Mouse (Mus musculus) intestine, embryonic 15.5 days (tissue): Measurements from ENCODE around the gene Fscn2. TPM values are rescaled to one million over a fixed set of nuclear protein-coding genes. Genes with fewer than 3 reads are reported as not detected.
A peak's percentile ranks its signal among the peaks of the same experiment; 100 is the strongest.
"Not testable (repeated sequence)": the region's sequence is repeated elsewhere in the genome, so short reads cannot be mapped to it uniquely, and the experiment has no call there.

Experiments
- ATAC-seq: fragments of 200-750 bp; cut with Nextera tagmentation; 2 replicates; pipeline ENCODE4 v1.8.0; 2017; ENCODE audit warnings: moderate TSS enrichment, moderate library complexity
- H3K27ac ChIP-seq: fragments of 300-500 bp; sonication (generic); 2 replicates; pipeline ENCODE4 v1.5.1; 2015; ENCODE audit warnings: mild to moderate bottlenecking, inconsistent platforms
- H3K27me3 ChIP-seq: fragments of 300-500 bp; sonication (generic); replicated peaks from 2 replicates; pipeline ENCODE4 v1.6.1; 2015; ENCODE audit warnings: inconsistent platforms
- H3K36me3 ChIP-seq: fragments of 300-500 bp; sonication (generic); 2 replicates; pipeline ENCODE4 v1.6.1; 2015; ENCODE audit warnings: inconsistent platforms
- H3K4me1 ChIP-seq: fragments of 300-500 bp; sonication (generic); replicated peaks from 2 replicates; pipeline ENCODE4 v1.6.1; 2015; ENCODE audit warnings: inconsistent platforms
- H3K4me2 ChIP-seq: fragments of 300-500 bp; sonication (generic); replicated peaks from 2 replicates; pipeline ENCODE4 v1.6.1; 2015; ENCODE audit warnings: mild to moderate bottlenecking, inconsistent platforms
- H3K4me3 ChIP-seq: fragments of 300-500 bp; sonication (generic); replicated peaks from 2 replicates; pipeline ENCODE4 v1.5.1; 2015; ENCODE audit warnings: inconsistent platforms
- H3K9ac ChIP-seq: fragments of 300-500 bp; sonication (generic); 2 replicates; pipeline ENCODE4 v1.6.1; 2015; ENCODE audit warnings: inconsistent platforms
- H3K9me3 ChIP-seq: fragments of 300-500 bp; sonication (generic); 2 replicates; pipeline ENCODE4 v1.6.1; 2016; ENCODE audit warnings: inconsistent platforms
- WGBS: fragments of 180-500 bp; shearing (Covaris S2); methylation state at CpG from one replicate; pipeline ENCODE4 v1.1.7; 2015; 5-methylcytosine and 5-hydroxymethylcytosine counted together
- polyA plus RNA-seq: library from polyadenylated mRNA; unstranded; fragments of >200 nt; fragmentation: Nextera tagmentation; extraction: Ambion mirVana; gene quantifications from 2 replicates; pipeline ENCODE4 v1.2.1, GENCODE M21; 2015

The Fscn2 gene
- polyA plus RNA-seq, 1 experiment from 2014 or later: 0.18 TPM

DNA sequence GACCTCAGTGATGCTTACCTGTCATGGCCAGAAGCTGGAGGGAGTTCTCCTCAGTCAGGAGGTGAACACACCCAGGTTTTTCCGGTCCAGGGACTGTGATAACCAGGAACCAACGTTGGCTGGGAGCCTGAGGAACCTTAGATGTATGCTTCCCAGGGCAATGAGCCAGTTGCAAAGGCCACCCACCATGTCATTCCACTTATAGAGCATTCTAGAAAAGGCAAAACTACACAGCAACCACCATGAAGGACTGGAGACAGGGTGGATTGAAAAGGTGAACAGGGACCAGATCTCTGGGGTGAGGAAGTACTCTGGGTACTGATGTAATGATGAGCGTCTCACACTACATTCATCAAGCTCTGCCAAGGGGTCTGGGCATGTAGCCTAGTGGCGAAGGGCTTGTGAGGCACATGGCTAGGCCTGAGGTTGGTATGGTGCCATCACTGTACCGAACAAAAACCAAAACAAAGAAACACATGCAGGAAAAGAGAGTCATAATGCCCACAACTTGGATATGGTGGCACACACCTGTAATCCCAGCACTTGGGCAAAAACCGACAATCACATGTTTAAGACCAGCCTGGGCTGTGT is 25.8 kb upstream of the Fscn2 start:
- Histone ChIP-seq H3K9me3 (no peaks in the 10 kb centered on the region), H3K27me3 (no peaks in the 10 kb centered on the region), H3K27ac (no peak overlapping the region), H3K9ac (no peak overlapping the region), H3K4me1 (0 out of 2 replicates have a peak, but pooled peaks cover 2% of the 10 kb centered on the region), H3K36me3 (no peaks in the 10 kb centered on the region), H3K4me2 (no peak overlapping the region), H3K4me3 (no peak overlapping the region)
- no peak for ATAC-seq
- 78% methylated on average over 6 of the region's 6 CpGs for WGBS

DNA sequence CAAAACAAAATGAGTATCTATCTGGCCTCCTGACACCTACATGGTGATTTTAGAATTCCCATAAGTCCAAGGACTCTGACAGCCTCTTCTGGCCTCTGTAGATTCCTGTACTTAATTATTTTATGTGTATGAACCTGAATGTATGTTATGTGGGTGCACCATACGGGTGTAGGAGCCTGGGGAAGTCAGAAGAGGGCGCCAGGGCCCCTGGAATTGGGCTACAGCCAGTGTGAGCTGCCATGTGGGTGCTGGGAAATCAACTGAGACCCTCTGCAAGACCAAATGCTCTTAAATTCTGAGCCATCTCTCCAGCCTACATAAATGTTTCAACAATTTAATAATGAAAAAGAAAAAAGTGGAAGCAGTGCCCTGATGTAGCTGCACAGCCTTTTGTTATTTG is 23.9 kb upstream of the Fscn2 start:
- Histone ChIP-seq H3K9me3 (no peaks in the 10 kb centered on the region), H3K4me3 (no peak overlapping the region), H3K4me1 (0 out of 2 replicates have a peak, but pooled peaks cover 2% of the 10 kb centered on the region), H3K9ac (no peak overlapping the region), H3K27ac (no peak overlapping the region), H3K36me3 (no peaks in the 10 kb centered on the region), H3K4me2 (no peak overlapping the region), H3K27me3 (no peaks in the 10 kb centered on the region)
- 31% methylated on average over 2 of the region's 2 CpGs for WGBS
- no peak for ATAC-seq

DNA sequence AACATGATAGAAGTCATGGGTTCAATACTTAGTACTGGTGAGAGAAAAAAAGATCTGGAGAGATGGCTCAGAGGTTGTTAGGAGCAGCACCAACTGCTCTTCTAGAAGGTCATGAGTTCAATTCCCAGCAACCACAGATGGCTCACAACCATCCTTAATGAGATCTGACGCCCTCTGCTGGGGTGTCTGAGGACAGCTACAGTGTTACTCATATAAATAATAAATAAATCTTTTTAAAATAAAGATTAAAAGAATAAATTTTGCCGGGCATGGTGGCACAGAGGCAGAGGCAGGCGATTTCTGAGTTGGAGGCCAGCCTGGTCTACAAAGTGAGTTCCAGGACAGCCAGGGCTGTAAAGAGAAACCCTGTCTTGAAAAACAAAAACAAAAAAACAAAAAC is 22.5 kb upstream of the Fscn2 start:
- H3K27ac ChIP-seq: no peak overlapping the region
- 0 out of 2 replicates have a peak, but pooled peaks cover 2% of the 10 kb centered on the region for H3K4me1 ChIP-seq
- H3K9me3 ChIP-seq: no peaks in the 10 kb centered on the region
- no peak for ATAC-seq
- H3K4me3 ChIP-seq: no peak overlapping the region
- H3K9ac ChIP-seq: no peak overlapping the region
- H3K27me3 ChIP-seq: no peaks in the 10 kb centered on the region
- H3K4me2 ChIP-seq: no peak overlapping the region
- no peaks in the 10 kb centered on the region for H3K36me3 ChIP-seq
- 76% methylated on average over 3 of the region's 3 CpGs for WGBS

DNA sequence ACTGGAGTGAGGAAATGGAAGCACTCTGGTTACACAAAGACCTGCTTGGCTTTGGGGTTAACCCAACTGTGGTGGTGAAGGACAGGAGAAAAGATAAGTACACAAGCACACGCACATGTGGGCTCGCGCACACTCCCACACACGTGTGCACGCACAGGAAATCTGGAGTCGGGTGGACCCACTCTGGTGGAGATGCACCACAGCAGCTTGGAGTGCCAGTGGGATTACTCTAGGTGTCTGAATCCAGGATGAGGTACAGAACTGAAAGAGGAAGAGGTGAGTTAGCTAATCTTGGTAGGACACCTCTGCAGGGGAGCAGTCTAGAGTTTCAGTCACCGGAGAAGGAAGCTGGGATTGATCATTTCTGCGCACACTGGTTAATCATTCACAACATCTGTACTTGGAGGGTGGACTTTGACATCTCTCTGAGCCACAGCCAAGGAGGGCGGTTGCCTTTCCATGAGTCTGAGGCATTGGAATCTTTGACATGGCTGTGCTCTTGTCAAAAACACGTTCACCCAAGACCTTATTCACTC is 21.3 kb upstream of the Fscn2 start:
- Histone ChIP-seq H3K27me3 (no peaks in the 10 kb centered on the region), H3K4me1 (0 out of 2 replicates have a peak, but pooled peaks cover 4% of the 10 kb centered on the region), H3K9me3 (no peaks in the 10 kb centered on the region), H3K36me3 (0 out of 2 replicates have a peak, but pooled peaks cover under 1% of the 10 kb centered on the region), H3K4me3 (no peak overlapping the region), H3K9ac (no peak overlapping the region), H3K27ac (peak overlapping the region; percentile 86), H3K4me2 (peak overlapping the region; percentile 37; the same call in 1 of the 2 replicates)
- peak; percentile 94 for ATAC-seq
- WGBS: 61% methylated on average over 10 of the region's 10 CpGs

DNA sequence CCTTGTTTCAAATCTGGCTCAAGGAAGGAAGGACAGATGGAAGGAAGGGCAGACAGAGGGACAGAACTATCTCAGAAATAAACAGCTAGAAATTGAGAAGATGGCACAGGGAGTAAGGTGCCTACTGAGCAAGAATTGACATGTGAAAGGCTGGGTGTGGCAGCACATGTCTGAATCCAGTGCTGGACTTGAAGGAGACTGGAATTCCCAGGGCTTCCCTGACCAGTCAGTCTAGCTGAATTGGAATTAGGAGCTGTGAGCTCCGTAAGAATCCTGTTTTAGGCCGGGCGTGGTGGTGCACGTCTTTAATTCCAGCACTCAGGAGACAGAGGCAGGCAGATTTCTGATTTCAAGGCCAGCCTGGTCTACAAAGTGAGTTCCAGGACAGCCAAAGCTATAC is 19.7 kb upstream of the Fscn2 start:
- Histone ChIP-seq H3K4me1 (0 out of 2 replicates have a peak, but pooled peaks cover 8% of the 10 kb centered on the region), H3K4me3 (no peak overlapping the region), H3K4me2 (no peak overlapping the region), H3K27me3 (no peaks in the 10 kb centered on the region), H3K9ac (no peak overlapping the region), H3K9me3 (no peaks in the 10 kb centered on the region), H3K27ac (no peak overlapping the region), H3K36me3 (0 out of 2 replicates have a peak, but pooled peaks cover 5% of the 10 kb centered on the region)
- WGBS: 93% methylated on average over 4 of the region's 4 CpGs
- ATAC-seq: no peak

DNA sequence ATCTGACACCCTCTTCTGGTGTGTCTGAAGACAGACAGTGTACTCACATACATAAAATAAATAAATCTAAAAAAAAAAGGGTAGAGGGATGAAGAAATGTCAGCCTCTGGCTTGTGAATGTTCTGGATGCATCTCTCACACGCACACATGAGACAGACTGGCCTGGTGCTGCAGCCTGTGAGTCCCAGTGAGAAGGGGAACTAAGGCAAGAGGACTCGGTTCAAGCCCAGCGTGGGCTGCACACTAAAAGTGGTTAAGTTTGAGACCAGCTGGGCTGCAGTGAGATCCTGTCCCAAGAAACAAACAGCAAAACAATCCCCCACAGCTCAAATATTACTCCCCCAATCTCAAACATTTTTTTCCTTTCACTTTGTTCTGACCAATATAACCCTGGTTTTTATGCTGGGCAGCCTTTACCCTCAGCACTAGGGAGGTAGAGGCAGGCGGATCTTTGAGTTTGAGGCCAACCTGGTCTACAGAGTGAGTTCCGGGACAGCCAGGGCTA is 18.6 kb upstream of the Fscn2 start:
- no peak overlapping the region for H3K9ac ChIP-seq
- H3K9me3 ChIP-seq: no peaks in the 10 kb centered on the region
- 90% methylated on average over 5 of the region's 5 CpGs for WGBS

DNA sequence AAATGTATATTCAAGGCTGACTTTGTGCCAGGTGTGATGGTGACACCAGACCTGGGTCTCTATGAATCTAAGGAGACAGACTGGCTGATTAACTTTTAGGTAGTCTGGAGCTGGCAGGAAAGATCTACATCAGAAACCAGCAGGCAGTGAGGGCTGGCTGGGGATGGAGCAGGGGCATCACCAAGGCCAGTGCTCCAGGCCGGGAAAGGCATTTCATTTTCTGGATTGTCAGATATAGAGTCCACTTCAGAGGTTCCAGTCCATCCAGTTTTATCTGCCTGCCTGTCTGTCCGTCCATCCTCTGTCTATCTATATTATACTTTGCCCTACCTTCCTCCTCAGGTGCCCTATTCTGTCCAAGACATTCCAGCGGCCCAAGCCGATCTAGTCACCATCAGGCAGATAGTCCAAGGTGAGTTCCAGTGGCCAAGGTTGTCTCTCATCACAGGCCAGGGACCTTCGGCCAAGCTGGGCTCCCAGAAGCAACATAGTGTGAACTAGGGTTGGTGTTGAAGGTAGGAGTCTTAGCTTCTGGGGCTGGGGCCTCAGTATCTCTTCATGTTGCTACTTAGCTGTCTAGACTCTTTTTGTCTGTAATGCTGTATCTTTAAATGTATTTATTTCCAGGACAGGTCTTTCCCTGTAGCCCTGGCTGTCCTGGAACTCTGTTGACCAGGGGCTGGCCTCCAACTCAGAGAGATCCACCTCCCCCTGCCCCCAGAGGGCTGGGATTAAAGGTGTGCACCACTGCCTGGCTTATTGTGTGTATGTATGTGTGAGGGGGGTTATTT is 17.6 kb upstream of the Fscn2 start:
- H3K27ac ChIP-seq: peak overlapping the region; percentile 68; the same call in 1 of the 2 replicates
- WGBS: 63% methylated on average over 5 of the region's 5 CpGs
- no peak overlapping the region for H3K4me2 ChIP-seq
- 0 out of 2 replicates have a peak, but pooled peaks cover 5% of the 10 kb centered on the region for H3K36me3 ChIP-seq
- H3K4me3 ChIP-seq: no peak overlapping the region
- H3K27me3 ChIP-seq: no peaks in the 10 kb centered on the region
- H3K9me3 ChIP-seq: no peaks in the 10 kb centered on the region
- no peak for ATAC-seq
- 0 out of 2 replicates have a peak, but pooled peaks cover 8% of the 10 kb centered on the region for H3K4me1 ChIP-seq
- H3K9ac ChIP-seq: no peak overlapping the region

More for the DNA sequence above, 18.6 kb upstream of the Fscn2 start:
- H3K4me1 ChIP-seq: 0 out of 2 replicates have a peak, but pooled peaks cover 8% of the 10 kb centered on the region
- H3K4me3 ChIP-seq: no peak overlapping the region
- no peak for ATAC-seq
- no peak overlapping the region for H3K27ac ChIP-seq
- 0 out of 2 replicates have a peak, but pooled peaks cover 5% of the 10 kb centered on the region for H3K36me3 ChIP-seq
- H3K27me3 ChIP-seq: no peaks in the 10 kb centered on the region
- H3K4me2 ChIP-seq: no peak overlapping the region

DNA sequence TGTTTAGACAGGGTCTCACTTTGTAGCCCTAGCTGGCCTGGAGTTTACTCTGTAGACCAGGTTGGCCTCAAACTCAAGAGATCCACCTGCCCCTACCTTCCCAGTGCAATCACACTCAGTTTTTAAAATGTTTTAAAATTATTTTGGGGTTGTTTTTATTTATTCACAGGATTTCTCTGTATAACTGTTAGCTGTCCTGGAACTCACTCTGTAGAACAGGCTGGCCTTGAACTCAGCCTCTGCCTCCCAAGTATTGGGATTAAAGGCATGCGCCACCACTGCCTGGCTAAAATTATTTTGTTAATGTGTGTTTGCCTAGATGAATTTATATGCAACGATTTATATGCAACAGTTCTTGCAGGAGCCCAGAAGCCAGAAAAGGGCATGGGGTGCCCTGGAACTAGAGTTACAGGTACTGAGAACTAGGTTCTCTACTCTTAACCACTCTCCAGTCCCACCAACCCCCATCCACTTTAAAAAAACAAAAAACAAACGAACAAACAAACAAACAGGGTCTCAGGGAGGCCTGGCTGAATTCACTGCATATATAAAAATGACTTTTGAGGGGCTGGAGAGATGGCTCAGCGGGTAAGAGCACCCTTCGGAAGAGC is 16.9 kb upstream of the Fscn2 start:
- Histone ChIP-seq H3K4me2 (no peak overlapping the region; the same call in 1 of the 2 replicates), H3K4me1 (0 out of 2 replicates have a peak, but pooled peaks cover 8% of the 10 kb centered on the region), H3K9ac (no peak overlapping the region), H3K27ac (peak overlapping the region; percentile 68; the same call in 1 of the 2 replicates), H3K4me3 (no peak overlapping the region), H3K9me3 (no peaks in the 10 kb centered on the region), H3K36me3 (0 out of 2 replicates have a peak, but pooled peaks cover 5% of the 10 kb centered on the region), H3K27me3 (no peaks in the 10 kb centered on the region)
- 46% methylated on average over 5 of the region's 5 CpGs for WGBS
- ATAC-seq: no peak

DNA sequence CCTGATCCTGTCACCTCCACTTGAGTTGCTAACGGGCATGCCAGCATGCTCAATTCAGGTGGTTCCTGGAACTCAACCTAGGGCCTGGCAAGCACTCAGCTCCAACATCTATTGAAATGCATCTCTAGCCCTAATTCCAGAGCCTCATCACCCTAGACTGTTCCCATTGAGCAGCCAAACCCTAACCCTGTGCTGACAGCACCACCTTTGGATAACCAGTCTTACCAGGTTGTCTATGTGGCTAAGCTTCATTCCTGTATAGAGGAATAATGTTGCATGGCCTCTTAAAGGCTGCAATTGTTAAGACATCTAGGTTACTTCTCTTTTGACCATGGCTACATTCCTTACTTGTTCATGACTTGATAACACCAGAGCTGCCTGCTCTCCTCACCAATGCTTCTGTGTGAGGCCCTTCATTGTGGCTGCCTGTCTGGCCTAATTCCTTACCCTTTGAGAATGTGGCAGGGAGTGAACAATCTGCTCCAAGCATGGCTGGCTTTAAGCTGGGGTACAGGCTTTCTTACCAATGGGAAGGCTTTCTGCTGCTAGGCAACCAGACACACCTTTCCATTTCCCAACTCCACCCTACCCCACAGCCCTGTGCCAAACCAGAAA is 16.2 kb upstream of the Fscn2 start:
- ATAC-seq: no peak
- WGBS: 28% methylated on average over 1 of the region's 1 CpGs
- H3K27me3 ChIP-seq: no peaks in the 10 kb centered on the region
- no peaks in the 10 kb centered on the region for H3K9me3 ChIP-seq
- H3K4me3 ChIP-seq: peak overlapping the region; percentile 17; the same call in 1 of the 2 replicates
- H3K36me3 ChIP-seq: 0 out of 2 replicates have a peak, but pooled peaks cover 5% of the 10 kb centered on the region
- H3K4me1 ChIP-seq: 0 out of 2 replicates have a peak, but pooled peaks cover 6% of the 10 kb centered on the region
- peak overlapping the region; percentile 27 for H3K9ac ChIP-seq
- H3K27ac ChIP-seq: peak overlapping the region; percentile 14; the same call in 1 of the 2 replicates
- peak overlapping the region; percentile 47 for H3K4me2 ChIP-seq

DNA sequence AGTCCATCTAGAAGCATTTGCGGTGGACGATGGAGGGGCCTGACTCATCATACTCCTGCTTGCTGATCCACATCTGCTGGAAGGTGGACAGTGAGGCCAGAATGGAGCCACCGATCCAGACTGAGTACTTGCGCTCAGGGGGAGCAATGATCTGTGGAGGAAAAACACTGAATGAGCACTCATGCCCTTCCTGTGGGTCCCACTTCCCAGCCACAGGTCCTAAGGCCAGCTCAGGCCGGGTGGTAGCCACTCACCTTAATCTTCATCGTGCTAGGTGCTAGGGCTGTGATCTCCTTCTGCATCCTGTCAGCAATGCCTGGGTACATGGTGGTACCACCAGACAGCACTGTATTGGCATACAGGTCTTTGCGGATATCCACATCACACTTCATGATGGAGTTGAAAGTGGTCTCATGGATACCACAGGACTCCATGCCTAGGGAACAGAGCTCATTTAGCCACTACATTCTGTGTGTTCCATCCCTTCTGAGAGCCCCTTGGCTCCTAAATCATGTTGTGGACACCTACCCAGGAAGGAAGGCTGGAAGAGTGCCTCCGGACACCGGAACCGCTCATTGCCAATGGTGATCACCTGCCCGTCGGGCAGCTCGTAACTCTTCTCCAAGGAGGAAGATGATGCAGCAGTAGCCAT is 14.8 kb upstream of the Fscn2 start:
- H3K4me1 ChIP-seq: peaks cover 16% of the 10 kb centered on the region; the same call in 1 of the 2 replicates
- not testable (repeated sequence) for H3K36me3 ChIP-seq, H3K9me3 ChIP-seq, ATAC-seq, H3K27me3 ChIP-seq
- peak overlapping the region; percentile 66 for H3K4me2 ChIP-seq
- peak overlapping the region; percentile 45 for H3K4me3 ChIP-seq
- peak overlapping the region; percentile 56 for H3K9ac ChIP-seq
- 30% methylated on average over 11 of the region's 13 CpGs for WGBS
- 0 out of 2 replicates have a peak overlapping the region, but pooled peaks have one; percentile 22 for H3K27ac ChIP-seq

DNA sequence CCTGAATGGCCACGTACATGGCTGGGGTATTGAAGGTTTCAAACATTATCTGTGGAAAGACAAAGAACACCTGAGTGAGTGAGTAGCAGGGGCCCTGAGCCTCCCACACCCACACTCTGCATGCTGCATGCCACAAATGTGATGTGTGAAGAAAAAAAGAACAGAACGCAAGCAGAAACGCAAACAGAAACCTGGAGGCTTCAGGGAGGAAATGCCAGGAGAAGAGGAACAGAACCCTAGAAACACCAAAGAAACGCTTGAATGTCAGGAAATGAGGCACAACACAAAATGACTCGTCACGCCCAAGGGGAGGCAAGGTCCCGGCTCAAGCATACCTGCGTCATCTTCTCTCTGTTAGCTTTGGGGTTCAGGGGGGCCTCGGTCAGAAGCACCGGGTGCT is 14.0 kb upstream of the Fscn2 start:
- H3K4me3 ChIP-seq: peak overlapping the region; percentile 99

More for the DNA sequence above, 14.0 kb upstream of the Fscn2 start:
- Histone ChIP-seq H3K4me2 (peak overlapping the region; percentile 59), H3K36me3 (0 out of 2 replicates have a peak, but pooled peaks cover 5% of the 10 kb centered on the region), H3K27ac (peak overlapping the region; percentile 99), H3K4me1 (peaks cover 23% of the 10 kb centered on the region), H3K9ac (peak overlapping the region; percentile 100), H3K27me3 (no peaks in the 10 kb centered on the region), H3K9me3 (no peaks in the 10 kb centered on the region)
- no peak for ATAC-seq
- WGBS: 3% methylated on average over 10 of the region's 10 CpGs
